Mouse (Mus musculus) ovary, postnatal 10 days (tissue): Measurements from ENCODE around the gene Gpx8.

Experiments used
- DNase-seq: peaks from one replicate; pipeline ENCODE4 v3.0.0; 2022; ENCODE audit warnings: low spot score

Gpx8 gene

DNA sequence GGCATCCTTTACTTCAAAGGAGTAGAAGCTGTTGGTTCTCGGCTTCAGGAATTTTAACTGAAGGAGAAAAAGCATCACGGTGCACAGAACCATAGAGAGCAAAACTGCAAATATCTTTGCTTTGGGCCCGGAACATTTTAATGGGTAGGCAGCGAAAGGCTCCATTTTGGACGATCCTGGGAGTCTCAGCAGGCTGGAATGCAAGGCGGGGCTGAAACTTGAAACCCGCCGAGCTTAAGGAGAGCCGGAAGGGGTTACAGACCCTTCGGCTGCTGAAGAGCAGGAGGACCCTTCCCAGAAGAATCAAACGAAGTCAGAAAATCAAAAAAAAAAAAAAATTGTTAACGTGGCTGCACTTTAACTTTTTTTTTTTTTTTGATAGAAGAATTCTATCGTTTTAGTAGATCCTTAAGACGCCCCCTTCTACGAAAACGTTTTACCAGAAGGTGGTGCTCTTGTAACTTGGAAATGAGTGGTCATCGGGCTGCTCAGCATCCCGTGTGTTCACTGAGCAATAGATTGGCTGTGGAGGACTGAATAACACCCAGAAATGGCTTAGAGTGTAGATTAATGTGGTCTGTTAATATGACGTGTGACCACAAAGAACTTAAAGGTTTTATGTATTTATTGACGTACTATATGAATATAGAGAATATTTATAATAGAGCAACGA lies at the start of gene Gpx8:
TSS of gene Gpx8 (minus strand) at position 200 of the 673 bp plus-strand sequence.
- peak; percentile 31 for DNase-seq

DNA sequence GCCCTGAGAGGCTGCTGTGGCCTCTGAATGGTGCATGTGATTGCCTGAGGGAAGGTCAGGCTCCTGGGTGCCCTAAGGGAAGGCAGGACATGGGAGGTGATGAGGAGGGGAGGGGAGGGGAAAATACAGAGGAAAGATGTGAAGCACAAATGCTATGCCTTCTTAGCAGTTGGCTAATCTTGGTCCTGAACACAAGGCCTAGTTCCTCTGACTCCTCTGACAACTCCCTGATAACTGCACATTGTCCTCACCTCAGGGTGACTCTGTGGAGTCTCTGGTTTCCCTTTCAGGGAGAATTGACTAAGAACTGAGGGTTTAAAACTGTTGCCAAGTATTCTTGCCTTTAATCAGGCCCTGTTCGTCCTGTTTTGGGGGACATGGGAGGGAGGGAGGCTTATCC lies 48.4 kb upstream of the Gpx8 start:
- no peak for DNase-seq

- no peak for DNase-seq
Observed at GRCm38 (mm10) chr13:113090489-113090888, 44.3 kb upstream of the Gpx8 start.

DNA sequence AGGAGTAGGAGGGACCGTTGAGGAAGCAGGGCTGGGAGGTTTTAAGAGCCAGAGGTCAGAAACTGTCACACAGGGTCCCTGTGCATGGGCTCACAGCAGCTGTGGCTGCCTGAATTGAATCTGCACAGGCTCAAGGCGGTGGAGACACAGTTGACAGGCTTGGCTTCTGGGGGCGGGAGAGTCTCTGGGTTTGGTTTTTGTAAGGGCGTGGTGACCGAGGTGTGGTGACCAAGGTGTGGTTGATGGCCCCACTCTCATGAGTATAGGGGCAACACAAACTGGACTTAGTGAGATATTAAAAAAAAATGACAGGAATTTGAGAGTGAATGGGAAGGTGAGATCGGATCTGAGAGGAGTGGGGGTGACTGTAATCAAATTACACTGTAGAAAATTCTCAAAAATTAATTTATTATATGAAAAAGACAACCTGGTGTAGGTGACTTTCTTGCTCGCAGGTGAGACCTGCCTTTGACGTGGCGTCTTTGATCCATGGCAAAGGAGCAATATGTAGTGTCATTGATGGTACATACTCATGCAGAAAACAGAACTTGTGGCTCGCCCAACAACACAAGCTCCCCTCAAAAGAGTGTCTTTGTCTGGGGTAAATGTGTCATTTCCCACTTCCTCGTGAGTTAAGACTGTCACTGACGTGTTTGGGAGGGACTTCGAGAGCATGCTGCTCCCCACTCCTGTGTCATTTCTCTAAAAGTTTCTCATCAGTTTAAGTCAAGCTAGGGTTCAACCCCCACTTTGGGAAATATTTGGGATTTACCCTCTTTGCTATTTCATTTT lies 41.2 kb upstream of the Gpx8 start:
- no peak for DNase-seq

DNA sequence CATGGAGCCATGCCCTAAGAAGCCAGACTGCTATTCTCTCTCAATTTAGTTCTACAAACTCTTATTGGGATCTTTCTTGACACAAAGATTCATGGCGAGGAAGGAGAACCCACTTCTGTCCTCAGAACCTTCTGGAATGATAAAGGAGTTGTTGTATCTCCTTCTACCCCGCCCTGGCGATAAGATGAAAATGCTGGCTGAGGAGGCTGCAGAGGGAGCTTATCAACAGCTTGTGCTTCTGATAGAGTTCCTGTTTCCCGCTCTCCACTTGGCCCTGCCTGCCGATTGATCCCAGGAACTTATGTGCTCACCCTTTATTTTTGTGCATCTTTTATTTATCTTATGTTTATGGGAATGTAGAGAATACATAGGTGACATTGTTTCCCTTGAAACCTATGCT lies 38.5 kb upstream of the Gpx8 start:
- DNase-seq = no peak

DNA sequence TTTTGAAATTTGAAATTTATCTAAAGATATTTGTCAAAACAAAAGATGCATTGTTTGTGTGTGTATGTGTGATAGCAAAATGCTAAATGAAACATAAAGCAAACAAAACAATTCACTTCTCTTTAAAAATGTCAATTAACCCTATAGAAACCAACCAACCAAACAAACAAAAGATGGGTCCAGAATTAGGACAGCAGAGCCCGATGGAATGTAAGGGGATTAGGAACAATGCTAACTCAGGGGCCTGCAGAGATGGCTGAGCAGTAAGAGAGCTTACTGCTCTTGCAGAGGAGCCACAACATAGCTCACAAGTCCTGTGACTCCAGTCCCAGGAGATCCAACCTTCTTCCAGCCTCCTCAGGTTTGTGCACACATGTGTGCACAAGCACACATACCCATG lies 35.9 kb upstream of the Gpx8 start:
- no peak for DNase-seq

DNA sequence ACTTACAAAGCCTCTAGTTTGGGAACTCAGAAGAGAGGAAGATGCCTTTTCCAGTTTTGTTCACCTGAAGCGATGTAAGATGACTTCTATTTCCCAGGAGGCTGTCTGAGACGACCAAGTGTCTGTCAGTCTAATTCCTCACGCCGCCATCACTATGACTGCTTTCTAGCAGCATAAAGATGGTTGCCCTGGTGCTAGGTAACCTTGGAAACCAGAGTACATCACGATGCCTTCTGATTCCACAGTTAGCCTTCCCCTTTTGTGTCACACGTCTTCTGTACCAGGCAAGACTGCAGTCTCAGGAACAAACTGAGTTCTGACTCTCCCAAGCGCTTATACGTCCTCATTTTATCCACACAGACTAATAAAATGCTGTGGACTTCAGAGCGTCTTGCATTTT lies 32.8 kb upstream of the Gpx8 start:
- no peak for DNase-seq

- DNase-seq = no peak
Observed at GRCm38 (mm10) chr13:113064542-113064941, 18.3 kb upstream of the Gpx8 start.

DNA sequence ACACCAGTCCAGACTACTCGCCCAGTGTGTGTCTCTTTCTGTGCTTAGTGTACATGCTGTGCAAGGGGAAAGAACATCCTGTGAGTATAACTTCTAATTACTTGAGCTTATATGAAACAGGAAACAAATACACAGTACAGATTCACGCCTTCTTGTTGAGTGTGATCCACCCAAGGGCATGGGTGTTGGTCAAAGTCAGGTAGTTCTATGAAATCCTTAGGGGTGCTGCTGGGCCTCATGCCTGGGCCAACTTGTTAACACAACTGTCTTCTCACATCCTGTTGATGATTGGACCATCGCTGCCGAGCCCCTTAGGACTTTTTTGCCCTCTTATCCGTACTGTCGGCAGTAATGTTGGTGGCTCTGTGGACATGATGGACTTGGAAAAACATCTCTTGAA lies 15.5 kb upstream of the Gpx8 start:
- DNase-seq = no peak

DNA sequence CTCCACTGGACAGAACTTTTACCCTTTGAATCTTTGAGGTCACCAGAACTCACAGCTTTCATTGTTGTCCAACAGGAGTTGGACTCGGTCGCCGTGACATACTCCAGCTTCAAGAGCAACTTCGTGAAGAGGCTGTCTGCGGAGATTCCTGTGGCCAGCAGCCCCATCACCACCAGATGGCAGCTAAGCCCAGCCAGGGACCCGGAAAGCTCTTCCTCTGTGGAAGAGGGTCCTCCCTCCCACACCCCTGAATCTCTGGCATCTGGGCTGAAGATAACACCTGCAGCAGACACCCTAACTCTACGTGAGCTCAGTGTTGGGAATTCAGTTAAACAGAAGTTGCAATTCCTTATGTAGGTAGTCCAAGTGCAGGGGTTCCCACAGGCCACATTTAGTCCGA lies 9.6 kb upstream of the Gpx8 start:
- no peak for DNase-seq

DNA sequence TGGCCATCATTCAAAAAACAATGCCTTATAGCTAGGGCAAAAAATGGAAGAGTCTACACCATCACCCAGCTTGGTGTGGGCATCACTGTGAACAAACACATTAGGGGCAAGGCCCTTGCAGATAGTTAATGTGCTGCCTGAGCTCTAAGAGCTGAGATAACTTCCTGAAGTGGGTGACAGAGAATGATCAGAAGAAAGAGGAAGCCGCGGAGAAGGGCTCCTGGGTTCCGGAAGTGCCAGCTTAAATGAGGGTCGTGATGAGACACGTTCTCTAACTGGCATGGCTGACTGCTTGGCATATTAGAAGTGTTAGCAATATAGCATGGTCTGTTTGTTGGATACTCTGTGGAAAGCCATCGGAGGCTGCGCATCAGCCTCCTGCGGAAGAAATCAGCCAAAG lies 8.0 kb upstream of the Gpx8 start:
- DNase-seq = no peak

- DNase-seq = no peak
Observed at GRCm38 (mm10) chr13:113047647-113048046, 1.4 kb upstream of the Gpx8 start.

GRCm38 (mm10) chr13:113047018-113047417 lies 808 bp upstream of the Gpx8 start:
- no peak for DNase-seq

DNA sequence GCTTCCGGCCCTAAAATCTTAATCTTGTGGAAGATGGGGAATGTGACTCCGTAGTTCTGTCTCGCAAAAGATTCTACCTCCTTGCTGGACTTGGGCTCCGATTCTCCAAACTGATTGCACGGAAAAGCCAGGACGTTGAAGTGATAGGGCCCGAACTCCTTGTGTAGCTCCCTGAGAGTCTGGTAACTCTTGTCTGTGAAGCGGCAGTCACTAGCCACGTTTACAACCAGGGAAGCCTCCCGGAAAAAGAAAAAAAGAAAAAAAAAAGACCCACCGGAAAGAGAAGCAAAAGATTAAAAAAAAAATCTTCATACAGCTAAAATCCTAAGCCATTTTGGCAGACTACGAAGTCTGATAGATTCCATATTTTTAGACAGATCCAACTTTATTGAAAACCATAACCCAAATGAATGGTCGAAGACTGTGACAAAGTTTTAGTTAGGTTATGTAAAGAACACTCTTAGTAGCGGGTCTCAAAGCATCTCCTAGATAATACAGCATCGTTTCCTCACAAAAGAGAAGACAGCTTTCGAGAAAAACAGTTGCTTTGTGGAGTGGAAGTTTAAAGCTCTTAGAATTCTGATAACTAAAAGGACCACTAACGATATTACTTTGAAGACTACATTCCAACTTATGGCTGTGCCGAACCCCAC lies 626 bp downstream of the Gpx8 start:
- DNase-seq = no peak

DNA sequence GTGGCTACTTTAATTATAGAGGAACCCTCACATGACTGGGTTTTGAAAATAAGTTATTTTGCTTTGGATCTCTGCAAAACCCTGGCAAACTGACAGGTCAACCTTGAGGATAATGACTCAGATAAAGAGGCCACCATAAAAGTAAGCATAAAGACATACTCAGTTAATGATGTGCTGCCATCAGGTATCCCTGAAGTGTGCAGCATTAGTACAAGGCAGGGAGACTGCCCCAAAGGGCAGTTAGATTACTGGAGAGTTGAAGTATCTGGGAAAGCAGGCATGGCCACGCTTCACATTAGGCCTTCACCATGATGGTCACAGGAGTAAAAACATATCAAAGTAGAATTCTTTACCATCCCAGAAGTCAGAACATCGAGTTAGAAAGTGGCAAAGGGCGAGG lies 1.3 kb downstream of the Gpx8 start:
- no peak for DNase-seq

DNA sequence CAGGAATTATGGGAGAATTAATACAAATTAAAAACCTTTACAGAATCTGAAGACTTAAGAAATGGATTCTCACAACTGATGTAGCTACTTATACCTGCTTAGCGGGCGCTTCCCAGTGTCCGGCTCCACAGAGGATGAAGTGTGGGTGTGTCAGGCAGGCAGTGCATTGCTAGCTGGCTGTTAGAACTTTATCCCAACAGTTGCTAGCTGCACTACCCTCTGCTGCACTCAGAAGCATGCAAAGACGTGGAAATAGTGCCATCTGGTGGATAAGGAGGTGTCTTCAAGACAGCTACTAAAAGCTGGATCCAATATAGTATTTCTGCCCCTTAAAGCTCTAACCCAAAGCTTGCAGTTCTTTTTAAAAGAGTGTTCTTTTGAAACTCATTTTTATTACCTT lies 10.4 kb downstream of the Gpx8 start:
- DNase-seq = no peak

DNA sequence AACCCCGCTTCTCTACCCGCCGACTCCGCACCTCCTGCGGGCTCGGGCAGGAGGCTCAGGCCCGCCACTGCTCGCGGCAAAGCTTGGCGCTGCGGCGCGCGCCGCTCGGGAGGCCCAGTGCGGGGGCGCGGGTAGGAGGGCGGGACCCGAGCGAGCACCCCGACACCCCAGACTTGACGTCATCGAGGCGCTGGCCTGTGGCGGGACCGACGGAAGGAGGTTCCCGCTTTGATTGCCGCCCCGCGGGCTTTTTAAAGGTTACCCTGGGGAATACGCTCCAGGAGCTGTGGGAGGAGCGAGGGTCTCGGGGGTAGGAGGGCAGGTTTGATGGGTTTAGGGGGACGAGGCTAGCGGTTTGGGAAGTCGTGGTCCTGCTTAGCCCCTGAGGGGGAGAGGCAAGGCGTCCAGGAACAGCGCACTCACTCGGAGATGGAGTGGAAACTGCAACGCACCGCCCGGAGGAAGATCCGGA lies 11.2 kb downstream of the Gpx8 start, which contains the start of gene Cdc20b:
TSS of gene Cdc20b (plus strand) at position 162 of the 472 bp plus-strand sequence.
- peak; percentile 27 for DNase-seq

GRCm38 (mm10) chr13:113034271-113034886 lies 11.8 kb downstream of the Gpx8 start:
- DNase-seq = no peak

- DNase-seq = no peak
Observed at GRCm38 (mm10) chr13:113032831-113033230, 13.4 kb downstream of the Gpx8 start.

- no peak for DNase-seq
Observed at GRCm38 (mm10) chr13:113031792-113032571, 14.2 kb downstream of the Gpx8 start.

GRCm38 (mm10) chr13:113031351-113031750 lies 14.9 kb downstream of the Gpx8 start:
- DNase-seq = no peak
